Mouse (Mus musculus) thymus, postnatal 25 days (tissue): Measurements from ENCODE around the gene Nars2.

Experiments
- DNase-seq: peaks from one replicate; pipeline ENCODE4 v3.0.0; 2022

Gene Nars2

GRCm38 (mm10) chr7:96951281-96952051, at the start of gene Nars2:
Gene Nars2, plus strand, starts transcription at chr7:96951505.
- peak; percentile 88 for DNase-seq

GRCm38 (mm10) chr7:96902183-96902582, 49.1 kb upstream of the Nars2 start:
- no peak for DNase-seq

DNA sequence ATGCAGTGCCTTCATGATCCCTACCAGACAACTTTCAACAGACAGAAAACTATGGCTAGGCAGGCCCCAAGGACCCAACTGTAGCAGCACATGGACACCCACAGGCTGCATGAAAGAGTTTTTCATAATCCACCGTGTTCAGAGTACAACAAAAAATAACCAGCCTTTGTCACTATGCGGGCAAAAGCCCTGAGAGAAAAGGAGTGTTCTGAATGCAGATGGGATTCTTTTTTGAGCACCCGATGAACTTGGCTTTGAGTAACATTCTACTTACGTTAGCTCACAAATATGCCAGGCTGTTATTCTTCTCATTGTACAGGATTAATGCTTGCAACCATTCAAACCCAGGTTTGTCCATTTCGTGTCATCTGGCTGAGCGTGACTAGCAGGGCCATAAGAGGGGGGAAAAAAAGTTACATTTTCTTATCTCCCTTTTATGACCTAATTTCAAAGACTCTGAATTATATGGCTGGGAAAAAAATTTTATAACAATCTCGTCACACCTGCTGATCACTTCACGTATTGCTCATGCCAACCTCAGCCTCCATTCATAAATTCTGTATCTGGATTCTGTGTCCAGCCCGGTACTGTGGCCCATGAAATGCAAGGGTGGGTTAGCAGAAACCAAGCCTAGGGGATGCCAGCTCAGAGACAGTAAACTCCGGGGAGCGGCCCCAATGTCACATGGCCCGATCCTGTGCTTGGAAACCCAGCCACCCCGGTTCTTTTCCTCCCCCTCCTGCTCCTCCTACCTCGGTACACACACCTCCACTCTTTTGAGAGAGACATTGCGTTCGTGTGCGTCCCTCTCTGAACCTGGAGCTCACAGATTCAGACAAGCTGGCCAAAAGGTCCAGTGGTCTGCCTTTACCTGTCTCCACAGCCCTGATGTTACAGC, 48.0 kb upstream of the Nars2 start:
- DNase-seq, result no peak

DNA sequence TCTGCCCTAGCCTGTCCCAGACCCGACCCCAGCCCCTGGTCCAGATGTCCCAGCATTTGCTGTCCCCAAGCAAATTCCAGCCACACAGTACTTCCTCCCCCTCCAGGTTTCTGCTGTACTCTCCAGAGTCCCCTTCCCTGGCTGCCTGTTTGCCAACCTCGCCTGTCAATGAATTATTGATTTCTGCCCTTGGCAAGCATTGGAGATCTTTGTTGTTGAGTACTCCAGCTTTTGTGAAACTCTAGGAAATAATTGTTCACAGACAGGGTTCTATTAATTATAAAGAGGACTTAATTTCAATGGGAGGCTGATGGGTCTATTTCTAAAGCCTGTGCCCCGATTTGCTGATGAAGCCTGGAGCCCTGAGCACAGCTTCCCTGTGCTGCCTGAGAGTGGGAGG, 46.9 kb upstream of the Nars2 start:
- DNase-seq, result no peak

GRCm38 (mm10) chr7:96904936-96905335, 46.4 kb upstream of the Nars2 start:
- DNase-seq, result no peak

DNA sequence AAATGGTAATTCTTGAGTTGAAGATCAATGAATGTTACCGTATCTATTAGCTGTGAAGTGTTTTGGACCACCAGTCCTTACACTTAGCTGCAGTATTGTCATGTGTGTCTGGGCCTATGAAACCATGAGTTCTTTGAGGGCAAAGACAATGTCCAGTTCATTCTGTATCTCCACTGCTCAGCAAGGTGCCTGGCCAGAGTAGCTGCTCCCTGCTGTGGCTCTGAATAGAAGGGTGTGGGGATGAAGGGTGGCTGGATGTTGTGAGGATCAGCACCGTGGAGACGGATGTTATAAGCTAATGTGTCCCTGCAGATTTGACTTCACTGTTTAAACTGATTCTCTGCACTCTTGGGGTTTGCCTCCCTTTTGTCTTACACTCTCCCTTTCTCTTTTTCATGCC, 45.9 kb upstream of the Nars2 start:
- DNase-seq, result no peak

DNA sequence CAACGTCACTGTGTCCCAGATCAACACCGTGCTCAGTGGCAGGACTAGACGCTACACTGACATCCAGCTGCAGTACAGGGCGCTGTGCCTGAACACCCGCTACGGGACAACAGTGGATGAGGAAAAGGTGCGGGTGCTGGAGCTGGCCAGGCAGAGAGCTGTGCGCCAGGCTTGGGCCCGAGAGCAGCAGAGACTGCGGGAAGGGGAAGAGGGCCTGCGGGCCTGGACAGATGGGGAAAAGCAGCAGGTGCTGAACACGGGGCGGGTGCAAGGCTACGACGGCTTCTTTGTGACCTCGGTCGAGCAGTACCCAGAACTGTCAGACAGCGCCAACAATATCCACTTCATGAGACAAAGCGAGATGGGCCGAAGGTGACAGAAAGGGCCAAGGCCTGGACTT, 45.1 kb upstream of the Nars2 start:
- DNase-seq, result no peak

- DNase-seq, result no peak
These were observed 43.2 kb upstream of the Nars2 start for GRCm38 (mm10) chr7:96907971-96908680.

- DNase-seq, result no peak
These were observed 41.4 kb upstream of the Nars2 start for GRCm38 (mm10) chr7:96909856-96910255.

GRCm38 (mm10) chr7:96910310-96910960, 40.9 kb upstream of the Nars2 start:
- no peak for DNase-seq

DNA sequence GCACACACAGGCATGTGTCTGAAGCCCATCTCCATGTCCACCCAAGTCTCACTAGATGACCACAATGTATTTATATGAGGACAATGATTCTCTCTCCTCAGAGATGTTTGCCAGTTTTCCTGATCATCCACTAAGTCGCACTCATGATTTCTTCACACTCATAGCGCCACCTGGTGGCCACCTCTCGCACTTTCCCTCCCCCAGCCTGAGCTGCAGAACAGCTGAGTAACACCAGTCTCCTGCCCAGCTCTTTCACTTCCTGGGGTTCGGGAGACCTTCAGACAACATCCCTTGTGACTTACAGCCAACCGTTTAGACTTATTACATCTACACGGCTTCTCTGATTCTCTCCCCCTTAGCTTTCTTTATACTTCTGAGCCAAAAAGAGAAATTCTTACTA, 37.3 kb upstream of the Nars2 start:
- DNase-seq, result peak; percentile 76

DNA sequence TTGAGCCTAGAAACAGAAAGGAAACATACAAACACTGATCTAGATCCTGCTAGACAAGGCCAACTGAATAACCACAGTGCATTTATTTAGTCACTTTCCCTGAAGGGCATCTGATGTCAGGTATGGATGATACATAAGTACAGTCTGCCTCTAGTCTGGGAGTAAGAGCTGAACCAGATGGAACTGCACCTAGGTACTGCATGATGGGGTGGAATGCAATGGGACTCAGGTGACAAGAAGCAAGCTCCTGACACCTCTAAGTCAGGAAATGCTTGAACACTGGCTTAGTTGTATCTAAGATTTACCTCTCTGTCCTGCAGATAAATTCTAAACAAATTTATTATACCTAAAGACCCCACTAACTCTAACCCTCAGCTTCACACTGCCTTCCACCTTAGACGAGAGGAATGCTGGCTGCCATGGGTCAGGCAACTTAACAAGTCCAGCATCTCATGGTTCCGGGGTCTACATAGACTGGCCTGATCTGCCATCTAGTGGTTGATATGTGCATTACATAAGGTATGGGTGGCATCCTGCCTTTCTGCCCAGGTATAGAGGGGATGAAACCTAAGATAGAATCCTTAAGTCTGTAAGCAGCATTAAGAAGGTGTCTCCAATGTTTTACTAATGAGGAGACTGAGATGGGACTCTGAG, 35.7 kb upstream of the Nars2 start:
- DNase-seq, result peak; percentile 48

GRCm38 (mm10) chr7:96920447-96921095, 30.7 kb upstream of the Nars2 start:
- no peak for DNase-seq

- no peak for DNase-seq
These were observed 28.4 kb upstream of the Nars2 start for GRCm38 (mm10) chr7:96922927-96923326.

DNA sequence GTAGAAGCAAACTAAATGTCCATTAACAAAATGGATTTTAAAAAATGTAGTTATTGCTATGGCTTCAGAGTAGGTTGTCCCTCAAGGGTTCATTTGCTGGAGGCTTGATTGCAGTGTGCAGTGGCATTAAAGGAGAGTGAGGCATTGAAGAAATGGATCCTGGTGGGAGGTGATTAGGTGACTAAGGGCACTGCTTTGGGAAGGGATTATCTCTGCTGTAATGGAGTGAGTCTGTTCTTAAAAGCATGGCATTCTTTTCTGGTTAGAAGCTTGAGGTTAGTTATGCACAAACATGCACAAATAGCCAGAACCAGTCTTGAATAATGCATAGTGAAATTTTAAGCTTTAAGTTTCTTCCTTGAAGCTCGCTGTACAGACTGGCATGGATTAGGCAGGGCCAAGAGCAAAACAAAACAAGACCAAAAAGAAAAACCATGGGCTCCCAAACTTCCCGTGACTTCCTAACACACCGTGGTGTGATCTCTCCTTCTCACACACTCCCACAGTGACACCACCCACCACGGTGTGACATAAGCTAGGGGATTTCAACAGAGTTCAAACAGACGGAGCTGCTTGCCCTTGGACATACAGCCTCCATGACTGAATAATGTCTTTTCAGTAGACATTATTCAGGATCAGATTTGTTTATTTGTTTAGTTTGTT, 7.5 kb upstream of the Nars2 start:
- DNase-seq, result no peak

- peak; percentile 8 for DNase-seq
These were observed 4.8 kb upstream of the Nars2 start for GRCm38 (mm10) chr7:96946501-96946900.

DNA sequence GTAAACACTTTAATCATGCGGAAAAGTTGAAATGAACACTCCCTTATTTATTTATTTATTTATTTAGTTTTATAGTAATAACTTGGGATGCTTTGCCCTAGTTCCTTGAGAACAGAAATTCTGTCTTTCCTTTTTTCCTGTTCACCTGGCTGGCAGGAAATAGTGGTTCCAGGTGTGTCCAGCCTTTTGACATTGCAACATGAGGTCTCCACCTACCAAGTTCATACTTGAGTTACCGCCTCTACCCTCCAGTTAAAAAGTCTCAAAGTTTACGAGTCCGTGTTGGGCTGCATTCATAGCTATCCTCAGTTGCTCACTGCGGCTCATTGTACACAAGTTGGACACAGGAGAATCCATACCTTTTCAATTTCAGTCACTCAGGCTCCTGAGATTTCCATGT, 789 bp downstream of the Nars2 start:
- no peak for DNase-seq

GRCm38 (mm10) chr7:96959168-96959567, 7.9 kb downstream of the Nars2 start:
- DNase-seq, result no peak

- DNase-seq, result no peak
These were observed 15.9 kb downstream of the Nars2 start for GRCm38 (mm10) chr7:96967188-96967587.

DNA sequence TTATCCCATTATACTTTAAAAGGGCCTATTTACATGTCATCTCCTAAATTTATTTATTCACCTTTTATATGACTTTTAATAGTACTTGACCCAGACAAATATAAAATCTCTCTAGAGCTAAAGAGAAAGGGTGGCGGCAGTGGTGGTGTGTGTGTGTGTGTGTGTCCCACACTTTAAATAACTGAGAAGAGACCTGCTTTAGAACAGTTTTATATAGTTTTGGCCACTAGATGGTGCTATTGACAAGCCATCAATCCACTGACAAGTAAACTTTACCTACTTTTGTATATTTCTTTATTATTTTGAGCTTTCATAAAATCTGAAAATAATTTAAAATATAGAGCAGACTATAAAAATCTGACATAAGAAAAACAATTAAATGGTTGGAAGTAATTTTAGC, 19.1 kb downstream of the Nars2 start:
- DNase-seq, result no peak
